Mouse (Mus musculus) monocyte, adult 5-6 weeks (primary cell): ENCODE results near the gene 9330159F19Rik. TPM values are rescaled to one million over a fixed set of nuclear protein-coding genes. Genes with fewer than 3 reads are reported as not detected.

ENCODE experiments used
- total RNA-seq: library from RNA; stranded (forward); fragments of 200-1000, 200-491, 200-594 nt; gene quantifications from 3 replicates; pipeline ENCODE4 v1.2.3, GENCODE M21; 2017

9330159F19Rik gene
- total RNA-seq, 1 experiment from 2014 or later, result not detected

Other genes starting within 250 kb of the 9330159F19Rik start
- not detected in 3 replicates for gene 2310057J18Rik, start 225.3 kb upstream of the 9330159F19Rik start, total RNA-seq
- gene Soga3, start 67.8 kb upstream of the 9330159F19Rik start, total RNA-seq, result not detected in 3 replicates
- not detected in 3 replicates for gene Gm49353, start 12.7 kb upstream of the 9330159F19Rik start, total RNA-seq
- gene Echdc1, start 101.6 kb downstream of the 9330159F19Rik start, total RNA-seq, result 5.8 to 13.7 TPM (median 11.4 TPM) in 3 replicates
- 99.8 to 109 TPM (median 101 TPM) in 3 replicates for gene Rnf146, start 150.8 kb downstream of the 9330159F19Rik start, total RNA-seq